Mouse (Mus musculus) liver, embryonic 16.5 days (tissue): Measurements from ENCODE around the gene Lcn8. TPM values are rescaled to one million over a fixed set of nuclear protein-coding genes. Genes with fewer than 3 reads are reported as not detected.

Experiments used
- ATAC-seq: fragments of 200-750 bp; cut with Nextera tagmentation; 2 replicates; pipeline ENCODE4 v1.8.0; 2017; ENCODE audit warnings: low read depth, mild to moderate bottlenecking, moderate number of reproducible peaks, moderate library complexity
- H3K27ac ChIP-seq: fragments of 300-500 bp; sonication (generic); 2 replicates; pipeline ENCODE4 v1.5.1; 2014; ENCODE audit warnings: mild to moderate bottlenecking, low read length
- H3K27me3 ChIP-seq: fragments of 300-500 bp; sonication (generic); 2 replicates; pipeline ENCODE4 v1.6.1; 2014; ENCODE audit warnings: low read depth, low read length, mixed read lengths; ENCODE audit not compliant: control insufficient read depth, insufficient read depth
- H3K36me3 ChIP-seq: fragments of 300-500 bp; sonication (generic); 2 replicates; pipeline ENCODE4 v1.6.1; 2014; ENCODE audit warnings: mild to moderate bottlenecking; ENCODE audit not compliant: control insufficient read depth, insufficient read depth
- H3K4me1 ChIP-seq: fragments of 300-500 bp; sonication (generic); 2 replicates; pipeline ENCODE4 v1.6.1; 2014; ENCODE audit warnings: low read depth, low read length, mixed read lengths; ENCODE audit not compliant: control insufficient read depth
- H3K4me2 ChIP-seq: fragments of 300-500 bp; sonication (generic); 2 replicates; pipeline ENCODE4 v1.6.1; 2014; ENCODE audit warnings: low read depth, low read length, mixed read lengths
- H3K4me3 ChIP-seq: fragments of 300-500 bp; sonication (generic); 2 replicates; pipeline ENCODE4 v1.5.1; 2014; ENCODE audit warnings: low read depth, mild to moderate bottlenecking, low read length
- H3K9ac ChIP-seq: fragments of 300-500 bp; sonication (generic); 2 replicates; pipeline ENCODE4 v1.6.1; 2014; ENCODE audit warnings: low read depth, low read length
- H3K9me3 ChIP-seq: fragments of 300-500 bp; sonication (generic); replicated peaks from 2 replicates; pipeline ENCODE4 v1.6.1; 2016; ENCODE audit warnings: low read length; ENCODE audit not compliant: control insufficient read depth
- WGBS: fragments of 180-500 bp; shearing (Covaris S2); extraction: QIAGEN DNeasy Blood & Tissue Kit; methylation state at CpG from one replicate; pipeline ENCODE4 v1.1.7; 2014; ENCODE audit not compliant: insufficient replicate concordance; 5-methylcytosine and 5-hydroxymethylcytosine counted together
- polyA plus RNA-seq: library from polyadenylated mRNA; unstranded; fragments of >200 nt; fragmentation: Nextera tagmentation; extraction: Ambion mirVana; gene quantifications from 2 replicates; pipeline ENCODE4 v1.2.1, GENCODE M21; 2015

The Lcn8 gene
- polyA plus RNA-seq, 1 experiment from 2014 or later = not detected

GRCm38 (mm10) chr2:25660279-25660678, 7.4 kb downstream of the Lcn8 start:
- Histone ChIP-seq H3K4me2 (no peak overlapping the region), H3K9ac (no peak overlapping the region), H3K36me3 (no peaks in the 10 kb centered on the region), H3K27me3 (no peaks in the 10 kb centered on the region), H3K9me3 (no peaks in the 10 kb centered on the region), H3K4me3 (no peak overlapping the region), H3K27ac (no peak overlapping the region), H3K4me1 (no peaks in the 10 kb centered on the region)
- ATAC-seq = no peak
- 69% methylated on average over 8 of the region's 8 CpGs for WGBS

GRCm38 (mm10) chr2:25661245-25661970, 8.5 kb downstream of the Lcn8 start:
- WGBS = 60% methylated on average over 6 of the region's 6 CpGs

GRCm38 (mm10) chr2:25663511-25663910, 10.6 kb downstream of the Lcn8 start:
- Histone ChIP-seq H3K9me3 (no peaks in the 10 kb centered on the region), H3K9ac (no peak overlapping the region), H3K27ac (no peak overlapping the region), H3K36me3 (no peaks in the 10 kb centered on the region), H3K4me3 (no peak overlapping the region), H3K4me1 (no peaks in the 10 kb centered on the region), H3K27me3 (no peaks in the 10 kb centered on the region), H3K4me2 (no peak overlapping the region)
- ATAC-seq = no peak
- 50% methylated on average over 1 of the region's 1 CpGs for WGBS

More at GRCm38 (mm10) chr2:25661245-25661970, 8.5 kb downstream of the Lcn8 start:
- H3K9ac ChIP-seq = no peak overlapping the region
- H3K36me3 ChIP-seq = no peaks in the 10 kb centered on the region
- no peaks in the 10 kb centered on the region for H3K27me3 ChIP-seq
- ATAC-seq = no peak
- no peak overlapping the region for H3K4me2 ChIP-seq
- no peaks in the 10 kb centered on the region for H3K9me3 ChIP-seq
- no peaks in the 10 kb centered on the region for H3K4me1 ChIP-seq
- H3K27ac ChIP-seq = no peak overlapping the region
- no peak overlapping the region for H3K4me3 ChIP-seq

GRCm38 (mm10) chr2:25664125-25664524, 11.2 kb downstream of the Lcn8 start:
- Histone ChIP-seq H3K36me3 (no peaks in the 10 kb centered on the region), H3K9ac (no peak overlapping the region), H3K4me1 (no peaks in the 10 kb centered on the region), H3K4me2 (no peak overlapping the region), H3K4me3 (no peak overlapping the region), H3K9me3 (no peaks in the 10 kb centered on the region), H3K27me3 (no peaks in the 10 kb centered on the region), H3K27ac (no peak overlapping the region)
- no peak for ATAC-seq
- 69% methylated on average over 5 of the region's 5 CpGs for WGBS

GRCm38 (mm10) chr2:25666516-25666915, 13.6 kb downstream of the Lcn8 start:
- no peaks in the 10 kb centered on the region for H3K27me3 ChIP-seq
- no peaks in the 10 kb centered on the region for H3K4me1 ChIP-seq
- no peak overlapping the region for H3K27ac ChIP-seq
- no peaks in the 10 kb centered on the region for H3K36me3 ChIP-seq
- H3K9me3 ChIP-seq = no peaks in the 10 kb centered on the region
- H3K9ac ChIP-seq = no peak overlapping the region
- no peak overlapping the region for H3K4me2 ChIP-seq
- no peak overlapping the region for H3K4me3 ChIP-seq
- ATAC-seq = no peak
- 33% methylated on average over 1 of the region's 1 CpGs for whole genome bisulfite sequencing

- H3K27ac ChIP-seq = no peak within 1 kb of the TSS
- H3K4me2 ChIP-seq = no peak within 1 kb of the TSS
- H3K4me1 ChIP-seq = no peaks in the 10 kb centered on the region
- no peaks in the 10 kb centered on the region for H3K9me3 ChIP-seq
- H3K4me3 ChIP-seq = no peak within 1 kb of the TSS
- 57% methylated on average over 3 of the region's 3 CpGs for WGBS
- no peaks in the 10 kb centered on the region for H3K36me3 ChIP-seq
- no peaks in the 10 kb centered on the region for H3K27me3 ChIP-seq
- no peak within 1 kb of the TSS for H3K9ac ChIP-seq
- no peak for ATAC-seq
Observed at GRCm38 (mm10) chr2:25676486-25676885, 23.6 kb downstream of the Lcn8 start, which contains the start of gene Lcn6. Lcn6 (plus strand) TSS chr2:25676786.

- no peaks in the 10 kb centered on the region for H3K27me3 ChIP-seq
- H3K4me3 ChIP-seq = no peak overlapping the region
- no peaks in the 10 kb centered on the region for H3K4me1 ChIP-seq
- H3K27ac ChIP-seq = no peak overlapping the region
- H3K4me2 ChIP-seq = no peak overlapping the region
- H3K9me3 ChIP-seq = no peaks in the 10 kb centered on the region
- H3K9ac ChIP-seq = no peak overlapping the region
- WGBS = 60% methylated on average over 6 of the region's 6 CpGs
- ATAC-seq = no peak
- no peaks in the 10 kb centered on the region for H3K36me3 ChIP-seq
Observed at GRCm38 (mm10) chr2:25679559-25679958, 26.6 kb downstream of the Lcn8 start.

- H3K9me3 ChIP-seq = no peaks in the 10 kb centered on the region
- no peak within 1 kb of the TSS for H3K4me3 ChIP-seq
- no peaks in the 10 kb centered on the region for H3K36me3 ChIP-seq
- ATAC-seq = no peak
- no peak within 1 kb of the TSS for H3K27ac ChIP-seq
- WGBS = 43% methylated on average over 2 of the region's 2 CpGs
- no peaks in the 10 kb centered on the region for H3K27me3 ChIP-seq
- no peak within 1 kb of the TSS for H3K9ac ChIP-seq
- H3K4me1 ChIP-seq = no peaks in the 10 kb centered on the region
- H3K4me2 ChIP-seq = no peak within 1 kb of the TSS
Observed at GRCm38 (mm10) chr2:25682426-25682825, 29.5 kb downstream of the Lcn8 start, which contains the start of gene Lcn10. Lcn10 (plus strand) TSS chr2:25682726.

GRCm38 (mm10) chr2:25686941-25687340, 34.0 kb downstream of the Lcn8 start:
- no peaks in the 10 kb centered on the region for H3K36me3 ChIP-seq
- H3K9me3 ChIP-seq = no peaks in the 10 kb centered on the region
- H3K27me3 ChIP-seq = no peaks in the 10 kb centered on the region
- H3K4me2 ChIP-seq = no peak overlapping the region
- no peaks in the 10 kb centered on the region for H3K4me1 ChIP-seq
- no peak overlapping the region for H3K27ac ChIP-seq
- ATAC-seq = no peak
- H3K4me3 ChIP-seq = no peak overlapping the region
- H3K9ac ChIP-seq = no peak overlapping the region
- WGBS = 47% methylated on average over 3 of the region's 4 CpGs
